Mouse (Mus musculus): ENCODE data around the gene Lgals7. TPM values are rescaled to one million over a fixed set of nuclear protein-coding genes. Genes with fewer than 3 reads are reported as not detected.

Lgals7 gene
- total RNA-seq, 1 experiment: 0.89 TPM

GRCm38 (mm10) chr7:28816920-28817319 lies 46.7 kb upstream of the Lgals7 start:
- in situ Hi-C loops (cut with MboI; ENCODE audit: low sequenced_read_pairs in 2 of 2, unreplicated experiment in 2 of 2): no loop called here
- no peaks in the 10 kb centered on the region for H3K9me3 ChIP-seq (ENCODE audit: control insufficient read depth, insufficient read depth, low read depth, low read length)
- peak overlapping the region in 1 of 2 experiments; percentile 20; a peak in 1 of 4 replicates for H3K4me3 ChIP-seq (ENCODE audit: insufficient read depth in 1 of 2, low read depth in 1 of 2, low read length in 2 of 2, poor library complexity in 1 of 2, severe bottlenecking in 1 of 2)
- H3K9ac ChIP-seq (ENCODE audit: insufficient read depth, low read depth, low read length, poor library complexity, severe bottlenecking): 0 out of 2 replicates have a peak overlapping the region, but pooled peaks have one; percentile 8
- H3K4me1 ChIP-seq (ENCODE audit: control insufficient read depth in 2 of 2, insufficient read depth in 2 of 2, low read length in 2 of 2, poor library complexity in 1 of 2): peaks cover 1 to 33% of the 10 kb centered on the region in 2 experiments; a peak in 3 of 4 replicates
- TF ChIP-seq CHD2 (IDR thresholded peaks at IDR 0.05; ENCODE audit: low read depth, low read length): no peak
- no peak for TF ChIP-seq HCFC1 (IDR thresholded peaks at IDR 0.05; ENCODE audit: borderline replicate concordance, insufficient read depth, low read length)
- no peak for TF ChIP-seq MAFK (IDR thresholded peaks at IDR 0.05; ENCODE audit: insufficient read depth, low read depth, low read length)
- TF ChIP-seq ZNF384 (IDR thresholded peaks at IDR 0.05; ENCODE audit: low read depth, low read length): no peak
- no peak for TF ChIP-seq ZC3H11A (IDR thresholded peaks at IDR 0.05; ENCODE audit: borderline replicate concordance, low read depth, low read length)
- no peak for DNase-seq (ENCODE audit: low read depth, low spot score)
- H3K36me3 ChIP-seq (ENCODE audit: control insufficient read depth, insufficient read depth, low read length, poor library complexity, severe bottlenecking): peaks cover 93% of the 10 kb centered on the region
- no peak overlapping the region for H3K27ac ChIP-seq (ENCODE audit: insufficient read depth, low read depth, low read length, poor library complexity, severe bottlenecking)

GRCm38 (mm10) chr7:28817524-28817923 lies 46.1 kb upstream of the Lgals7 start:
- H3K36me3 ChIP-seq (ENCODE audit: control insufficient read depth, insufficient read depth, low read length, poor library complexity, severe bottlenecking): peaks cover 92% of the 10 kb centered on the region
- peak overlapping the region in 1 of 2 experiments; percentile 20; a peak in 1 of 4 replicates for H3K4me3 ChIP-seq (ENCODE audit: insufficient read depth in 1 of 2, low read depth in 1 of 2, low read length in 2 of 2, poor library complexity in 1 of 2, severe bottlenecking in 1 of 2)
- H3K9ac ChIP-seq (ENCODE audit: insufficient read depth, low read depth, low read length, poor library complexity, severe bottlenecking): no peak overlapping the region
- in situ Hi-C loops (cut with MboI; ENCODE audit: low sequenced_read_pairs in 2 of 2, unreplicated experiment in 2 of 2): no loop called here
- DNase-seq (ENCODE audit: low read depth, low spot score): no peak
- peaks cover 1 to 36% of the 10 kb centered on the region in 2 experiments; a peak in 3 of 4 replicates for H3K4me1 ChIP-seq (ENCODE audit: control insufficient read depth in 2 of 2, insufficient read depth in 2 of 2, low read length in 2 of 2, poor library complexity in 1 of 2)
- H3K9me3 ChIP-seq (ENCODE audit: control insufficient read depth, insufficient read depth, low read depth, low read length): no peaks in the 10 kb centered on the region
- H3K27ac ChIP-seq (ENCODE audit: insufficient read depth, low read depth, low read length, poor library complexity, severe bottlenecking): no peak overlapping the region
- TF ChIP-seq ZC3H11A (IDR thresholded peaks at IDR 0.05; ENCODE audit: borderline replicate concordance, low read depth, low read length) (no peak), CHD2 (IDR thresholded peaks at IDR 0.05; ENCODE audit: low read depth, low read length) (no peak), MAFK (IDR thresholded peaks at IDR 0.05; ENCODE audit: insufficient read depth, low read depth, low read length) (no peak), HCFC1 (IDR thresholded peaks at IDR 0.05; ENCODE audit: borderline replicate concordance, insufficient read depth, low read length) (no peak), ZNF384 (IDR thresholded peaks at IDR 0.05; ENCODE audit: low read depth, low read length) (no peak)

DNA sequence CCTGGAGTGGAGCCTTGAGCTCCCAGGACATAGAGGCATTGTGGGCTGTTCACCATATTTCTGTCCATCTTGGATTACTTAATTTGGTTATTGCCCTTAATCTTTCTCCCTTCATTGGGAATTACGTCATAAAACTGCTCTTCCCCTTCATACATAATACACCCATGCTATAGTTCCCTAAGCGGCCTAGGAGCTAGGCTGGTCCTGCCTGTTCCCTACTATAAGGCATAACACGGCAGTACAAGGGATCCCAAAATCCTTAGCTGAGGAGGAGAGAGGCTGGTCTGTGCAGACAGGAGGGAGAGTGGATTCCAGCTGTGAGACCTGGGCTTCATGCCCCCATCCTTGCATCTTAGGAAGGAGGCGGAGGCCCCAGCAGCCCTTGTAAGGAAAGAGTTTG lies 45.7 kb upstream of the Lgals7 start:
- Histone ChIP-seq H3K4me3 (ENCODE audit: insufficient read depth in 1 of 2, low read depth in 1 of 2, low read length in 2 of 2, poor library complexity in 1 of 2, severe bottlenecking in 1 of 2) (no peak overlapping the region), H3K4me1 (ENCODE audit: control insufficient read depth in 2 of 2, insufficient read depth in 2 of 2, low read length in 2 of 2, poor library complexity in 1 of 2) (peaks cover 0 to 36% of the 10 kb centered on the region in 2 experiments; a peak in 3 of 4 replicates), H3K36me3 (ENCODE audit: control insufficient read depth, insufficient read depth, low read length, poor library complexity, severe bottlenecking) (peaks cover 91% of the 10 kb centered on the region), H3K9ac (ENCODE audit: insufficient read depth, low read depth, low read length, poor library complexity, severe bottlenecking) (0 out of 2 replicates have a peak overlapping the region, but pooled peaks have one; percentile 23), H3K27ac (ENCODE audit: insufficient read depth, low read depth, low read length, poor library complexity, severe bottlenecking) (no peak overlapping the region), H3K9me3 (ENCODE audit: control insufficient read depth, insufficient read depth, low read depth, low read length) (no peaks in the 10 kb centered on the region)
- TF ChIP-seq HCFC1 (IDR thresholded peaks at IDR 0.05; ENCODE audit: borderline replicate concordance, insufficient read depth, low read length): no peak
- TF ChIP-seq CHD2 (IDR thresholded peaks at IDR 0.05; ENCODE audit: low read depth, low read length): no peak
- TF ChIP-seq MAFK (IDR thresholded peaks at IDR 0.05; ENCODE audit: insufficient read depth, low read depth, low read length): no peak
- TF ChIP-seq ZC3H11A (IDR thresholded peaks at IDR 0.05; ENCODE audit: borderline replicate concordance, low read depth, low read length): no peak
- no peak for TF ChIP-seq ZNF384 (IDR thresholded peaks at IDR 0.05; ENCODE audit: low read depth, low read length)
- DNase-seq (ENCODE audit: low read depth, low spot score): no peak
- in situ Hi-C loops (cut with MboI; ENCODE audit: low sequenced_read_pairs in 2 of 2, unreplicated experiment in 2 of 2): no loop called here

- no peak overlapping the region for H3K4me3 ChIP-seq (ENCODE audit: insufficient read depth in 1 of 2, low read depth in 1 of 2, low read length in 2 of 2, poor library complexity in 1 of 2, severe bottlenecking in 1 of 2)
- no peaks in the 10 kb centered on the region for H3K9me3 ChIP-seq (ENCODE audit: control insufficient read depth, insufficient read depth, low read depth, low read length)
- H3K36me3 ChIP-seq (ENCODE audit: control insufficient read depth, insufficient read depth, low read length, poor library complexity, severe bottlenecking): peaks cover 88% of the 10 kb centered on the region
- DNase-seq (ENCODE audit: low read depth, low spot score): no peak
- in situ Hi-C loops (cut with MboI; ENCODE audit: low sequenced_read_pairs in 2 of 2, unreplicated experiment in 2 of 2): no loop called here
- H3K4me1 ChIP-seq (ENCODE audit: control insufficient read depth in 2 of 2, insufficient read depth in 2 of 2, low read length in 2 of 2, poor library complexity in 1 of 2): peaks cover 0 to 35% of the 10 kb centered on the region in 2 experiments; a peak in 3 of 4 replicates
- no peak for TF ChIP-seq HCFC1 (IDR thresholded peaks at IDR 0.05; ENCODE audit: borderline replicate concordance, insufficient read depth, low read length)
- TF ChIP-seq CHD2 (IDR thresholded peaks at IDR 0.05; ENCODE audit: low read depth, low read length): no peak
- TF ChIP-seq ZC3H11A (IDR thresholded peaks at IDR 0.05; ENCODE audit: borderline replicate concordance, low read depth, low read length): no peak
- no peak for TF ChIP-seq ZNF384 (IDR thresholded peaks at IDR 0.05; ENCODE audit: low read depth, low read length)
- TF ChIP-seq MAFK (IDR thresholded peaks at IDR 0.05; ENCODE audit: insufficient read depth, low read depth, low read length): no peak
- no peak overlapping the region for H3K27ac ChIP-seq (ENCODE audit: insufficient read depth, low read depth, low read length, poor library complexity, severe bottlenecking)
- H3K9ac ChIP-seq (ENCODE audit: insufficient read depth, low read depth, low read length, poor library complexity, severe bottlenecking): no peak overlapping the region
Observed at GRCm38 (mm10) chr7:28818436-28818835, 45.2 kb upstream of the Lgals7 start.

Data from ES-E14 (cell line).